12 mouse cellular contexts compared by ENCODE assay signal in genomic region chr2:94066540-94067135, GRCm38 (mm10).
"Had no signal": no experiment of that assay in that cellular context is flagged by ENCODE, and none has a peak within 500 bp of the region (broad histone marks: within the 10 kb centered on the region; RNA-seq: fewer than 3 reads in every experiment).

No protein-coding gene starts in this region.

- H3K9me3 ChIP-seq: limb, embryonic 13.5 days; lung, embryonic 15.5 days; megakaryocyte, embryonic 14.5 days; midbrain, embryonic 15.5 days; neural tube, embryonic 13.5 days had no signal

- H3K27me3 ChIP-seq: limb, embryonic 13.5 days; lung, embryonic 15.5 days; megakaryocyte, embryonic 14.5 days; midbrain, embryonic 15.5 days; neural tube, embryonic 13.5 days had no signal

- H3K9ac ChIP-seq: limb, embryonic 13.5 days; liver, embryonic 14.5 days; lung, embryonic 15.5 days; midbrain, embryonic 15.5 days; neural tube, embryonic 13.5 days had no signal

- H3K4me2 ChIP-seq: limb, embryonic 13.5 days; lung, embryonic 15.5 days; midbrain, embryonic 11.5 days; midbrain, embryonic 15.5 days; neural tube, embryonic 13.5 days had no signal

- ATAC-seq: midbrain, embryonic 15.5 days had no signal

- H3K4me3 ChIP-seq: limb, embryonic 13.5 days; lung, embryonic 15.5 days; megakaryocyte, embryonic 14.5 days; midbrain, embryonic 15.5 days; neural tube, embryonic 13.5 days had no signal

- H3K4me1 ChIP-seq: limb, embryonic 13.5 days; lung, embryonic 15.5 days; midbrain, embryonic 15.5 days; neural tube, embryonic 13.5 days had no signal

- DNase-seq: left cerebral cortex, postnatal 4 days; lung, postnatal 14 days; thymus, postnatal 4 days had no signal

- H3K36me3 ChIP-seq: midbrain, embryonic 15.5 days; neural tube, embryonic 13.5 days had no signal

- H3K27ac ChIP-seq: limb, embryonic 13.5 days; liver, embryonic 14.5 days; lung, embryonic 15.5 days; macrophage; midbrain, embryonic 15.5 days; neural tube, embryonic 13.5 days; stomach, postnatal 0 days had no signal
